Mouse (Mus musculus) liver, adult 2 months (tissue): ENCODE measurements at regions not wholly inside any gene's neighbourhood (a gene's known extent, or its start where the extent isn't known, plus 50 kb on each side); places are given as distances from the start of the nearest gene placed in this dataset.

Experiments used
- CTCF ChIP-seq: fragments of 200-500 bp; IDR thresholded peaks from 2 replicates; pipeline ENCODE4 v1.5.1; 2011; ENCODE audit warnings: low read depth, low read length, control low read depth
- POLR2A ChIP-seq: fragments of 200-500 bp; IDR thresholded peaks from 2 replicates; pipeline ENCODE4 v1.6.1; 2011; ENCODE audit warnings: low read length, control low read depth; ENCODE audit not compliant: insufficient read depth; ENCODE audit errors: extremely low read depth

- TF ChIP-seq CTCF, result no peak
- TF ChIP-seq POLR2A, result no peak
Observed at GRCm38 (mm10) chr2:108796816-108797581, 483.5 kb upstream of the Kif18a start.
